Mouse (Mus musculus) intestine, embryonic 16.5 days (tissue): Measurements from ENCODE around the gene Mllt6. TPM values are rescaled to one million over a fixed set of nuclear protein-coding genes. Genes with fewer than 3 reads are reported as not detected.
"Not testable (repeated sequence)": the region's sequence is repeated elsewhere in the genome, so short reads cannot be mapped to it uniquely, and the experiment has no call there.

Source experiments
- ATAC-seq: fragments of 200-750 bp; cut with Nextera tagmentation; 2 replicates; pipeline ENCODE4 v1.8.0; 2017; ENCODE audit warnings: moderate TSS enrichment, moderate library complexity
- H3K27ac ChIP-seq: fragments of 300-500 bp; sonication (generic); 2 replicates; pipeline ENCODE4 v1.5.1; 2014; ENCODE audit warnings: mild to moderate bottlenecking, low read length
- H3K27me3 ChIP-seq: fragments of 300-500 bp; sonication (generic); replicated peaks from 2 replicates; pipeline ENCODE4 v1.6.1; 2014; ENCODE audit warnings: low read length, control low read depth, mixed read lengths; ENCODE audit not compliant: control insufficient read depth, insufficient read depth
- H3K36me3 ChIP-seq: fragments of 300-500 bp; sonication (generic); 2 replicates; pipeline ENCODE4 v1.6.1; 2014; ENCODE audit warnings: low read length, control low read depth; ENCODE audit not compliant: control insufficient read depth, insufficient read depth
- H3K4me1 ChIP-seq: fragments of 300-500 bp; sonication (generic); 2 replicates; pipeline ENCODE4 v1.6.1; 2014; ENCODE audit warnings: low read length, control low read depth, mixed read lengths; ENCODE audit not compliant: control insufficient read depth, insufficient read depth
- H3K4me2 ChIP-seq: fragments of 300-500 bp; sonication (generic); 2 replicates; pipeline ENCODE4 v1.6.1; 2014; ENCODE audit warnings: low read depth, low read length, control low read depth
- H3K4me3 ChIP-seq: fragments of 300-500 bp; sonication (generic); 2 replicates; pipeline ENCODE4 v1.5.1; 2014; ENCODE audit warnings: mild to moderate bottlenecking, low read length
- H3K9ac ChIP-seq: fragments of 300-500 bp; sonication (generic); 2 replicates; pipeline ENCODE4 v1.6.1; 2014; ENCODE audit warnings: low read depth, low read length
- H3K9me3 ChIP-seq: fragments of 300-500 bp; sonication (generic); 2 replicates; pipeline ENCODE4 v1.6.1; 2016; ENCODE audit warnings: low read length, control low read depth; ENCODE audit not compliant: control insufficient read depth
- WGBS: fragments of 180-500 bp; shearing (Covaris S2); extraction: QIAGEN DNeasy Blood & Tissue Kit; methylation state at CpG from one replicate; pipeline ENCODE4 v1.1.7; 2014; 5-methylcytosine and 5-hydroxymethylcytosine counted together
- microRNA-seq: library from miRNA; unstranded; fragments of <30 nt; microRNA quantifications from one replicate; pipeline ENCODE4, GENCODE M21; 2016
- polyA plus RNA-seq: library from polyadenylated mRNA; unstranded; fragments of >200 nt; fragmentation: Nextera tagmentation; extraction: Ambion mirVana; gene quantifications from 2 replicates; pipeline ENCODE4 v1.2.1, GENCODE M21; 2015

Gene Mllt6
- polyA plus RNA-seq, 1 experiment from 2014 or later = 2.6 TPM

DNA sequence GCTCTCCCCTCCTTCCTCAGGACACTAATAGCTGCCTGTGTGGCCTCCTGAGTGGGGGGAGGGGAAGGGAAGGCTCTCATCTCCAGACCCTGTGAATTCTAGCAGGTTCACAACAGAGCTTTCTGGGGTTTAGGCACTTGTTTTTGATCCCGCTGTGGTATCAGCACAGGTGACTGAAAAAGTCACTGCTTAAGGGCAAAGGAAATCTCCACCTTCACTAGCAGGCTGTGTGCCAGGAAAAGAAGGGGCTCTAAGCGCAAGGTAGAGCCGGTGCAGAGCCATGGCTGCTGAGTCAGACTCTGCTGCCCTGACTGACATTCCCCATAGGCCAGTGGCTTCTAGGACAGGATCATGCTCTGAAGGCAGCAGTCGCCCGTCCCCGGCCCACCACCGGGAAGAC is 65.5 kb downstream of the Mllt6 start:
- Histone ChIP-seq H3K36me3 (peaks cover 8% of the 10 kb centered on the region), H3K27me3 (no peaks in the 10 kb centered on the region), H3K4me2 (no peak overlapping the region), H3K27ac (no peak overlapping the region), H3K9ac (no peak overlapping the region), H3K4me3 (no peak overlapping the region), H3K4me1 (no peaks in the 10 kb centered on the region), H3K9me3 (no peaks in the 10 kb centered on the region)
- 77% methylated on average over 7 of the region's 7 CpGs for WGBS
- ATAC-seq = no peak

DNA sequence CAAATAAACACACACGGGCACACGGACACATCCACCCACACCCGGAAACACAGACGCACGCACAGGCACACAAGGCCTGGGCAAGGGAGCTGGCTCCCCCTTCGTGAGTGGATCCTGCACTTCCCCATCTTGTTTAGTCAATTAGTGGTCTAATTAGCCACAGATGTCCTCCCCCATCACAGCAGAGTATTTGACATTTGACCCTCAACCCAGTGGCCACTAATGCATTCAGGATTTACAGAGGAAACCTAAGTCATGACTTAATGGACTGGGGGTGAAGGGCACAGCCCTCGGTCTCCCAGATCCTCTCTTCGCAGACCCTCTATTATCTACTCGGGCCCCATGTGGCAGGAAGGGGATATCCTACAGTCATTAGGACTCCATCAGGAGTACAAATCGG is 70.5 kb downstream of the Mllt6 start:
- H3K27me3 ChIP-seq = no peaks in the 10 kb centered on the region
- ATAC-seq = no peak

DNA sequence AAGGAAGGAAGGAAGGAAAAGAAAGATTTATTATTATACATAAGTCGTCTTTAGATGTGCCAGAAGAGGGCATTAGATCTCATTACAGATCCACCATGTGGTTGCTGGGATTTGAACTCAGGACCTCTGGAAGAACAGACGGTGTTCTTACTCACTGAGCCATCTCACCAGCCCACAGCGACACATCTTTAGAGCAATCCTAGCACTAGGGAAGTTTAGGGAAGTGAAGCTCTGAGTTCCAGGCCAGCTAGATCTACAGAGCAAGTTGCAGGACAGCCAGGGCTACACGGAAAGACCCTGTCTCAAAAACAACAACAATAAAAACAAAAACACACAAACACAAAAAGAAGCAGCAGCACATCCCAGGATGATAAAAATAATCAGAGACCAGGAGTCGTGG is 71.6 kb downstream of the Mllt6 start:
- ATAC-seq, H3K4me1 ChIP-seq, H3K9ac ChIP-seq, H3K27ac ChIP-seq, H3K36me3 ChIP-seq, H3K4me2 ChIP-seq, H3K9me3 ChIP-seq, H3K4me3 ChIP-seq, H3K27me3 ChIP-seq: not testable (repeated sequence)
- 86% methylated on average over 5 of the region's 5 CpGs for WGBS

More for the DNA sequence above, 70.5 kb downstream of the Mllt6 start:
- H3K4me3 ChIP-seq = no peak overlapping the region
- H3K36me3 ChIP-seq = no peaks in the 10 kb centered on the region; the same call in 1 of the 2 replicates
- WGBS = 50% methylated on average over 10 of the region's 10 CpGs
- H3K27ac ChIP-seq = no peak overlapping the region
- no peaks in the 10 kb centered on the region for H3K4me1 ChIP-seq
- H3K4me2 ChIP-seq = no peak overlapping the region
- H3K9ac ChIP-seq = no peak overlapping the region
- H3K9me3 ChIP-seq = no peaks in the 10 kb centered on the region

Small RNA genes within 50 kb of the gene (microRNA-seq; reads per million reads assigned to microRNA genes)
- gene Gm24158 = not detected
- not detected for gene Mir6927

Other genes starting within 250 kb of the Mllt6 start
- gene Arhgap23, start 247.9 kb upstream of the Mllt6 start, polyA plus RNA-seq = 2.7 and 3.0 TPM in 2 replicates
- gene 4933428G20Rik, start 163.1 kb upstream of the Mllt6 start, polyA plus RNA-seq = 0.18 and 0.45 TPM in 2 replicates
- gene Srcin1, start 87.2 kb upstream of the Mllt6 start, polyA plus RNA-seq = 0.10 and 0.12 TPM in 2 replicates
- 1.1 and 1.3 TPM in 2 replicates for gene Epop, start 33.7 kb upstream of the Mllt6 start, polyA plus RNA-seq
- gene Cisd3, start 22.4 kb downstream of the Mllt6 start, polyA plus RNA-seq = 120 and 135 TPM in 2 replicates
- gene Pcgf2, start 37.1 kb downstream of the Mllt6 start, polyA plus RNA-seq = 11.9 and 12.1 TPM in 2 replicates
- 419 and 429 TPM in 2 replicates for gene Psmb3, start 40.0 kb downstream of the Mllt6 start, polyA plus RNA-seq
- 0.71 and 0.86 TPM in 2 replicates for gene Pip4k2b, start 81.3 kb downstream of the Mllt6 start, polyA plus RNA-seq
- 11.1 and 11.9 TPM in 2 replicates for gene Cwc25, start 103.1 kb downstream of the Mllt6 start, polyA plus RNA-seq
- not detected in 2 replicates for gene 1700001P01Rik, start 112.5 kb downstream of the Mllt6 start, polyA plus RNA-seq
- 466 and 491 TPM in 2 replicates for gene Rpl23, start 119.0 kb downstream of the Mllt6 start, polyA plus RNA-seq
- gene Lasp1, start 135.6 kb downstream of the Mllt6 start, polyA plus RNA-seq = 141 and 148 TPM in 2 replicates
- 4.1 TPM in 2 replicates for gene B230217C12Rik, start 177.4 kb downstream of the Mllt6 start, polyA plus RNA-seq
- gene Fbxo47, start 220.7 kb downstream of the Mllt6 start, polyA plus RNA-seq = 0.26 and 0.78 TPM in 2 replicates